Mouse (Mus musculus) stomach, embryonic 15.5 days (tissue): ENCODE results near the gene Fut7. TPM values are rescaled to one million over a fixed set of nuclear protein-coding genes. Genes with fewer than 3 reads are reported as not detected.
"Not testable (repeated sequence)": the region's sequence is repeated elsewhere in the genome, so short reads cannot be mapped to it uniquely, and the experiment has no call there.

Experiments used
- ATAC-seq: fragments of 200-750 bp; cut with Nextera tagmentation; 2 replicates; pipeline ENCODE4 v1.8.0; 2017; ENCODE audit warnings: low read depth, moderate number of reproducible peaks, moderate TSS enrichment; ENCODE audit not compliant: insufficient read depth, low FRiP score
- H3K27ac ChIP-seq: fragments of 300-500 bp; sonication (generic); 2 replicates; pipeline ENCODE4 v1.5.1; 2015; ENCODE audit warnings: mild to moderate bottlenecking, inconsistent platforms
- H3K27me3 ChIP-seq: fragments of 300-500 bp; sonication (generic); replicated peaks from 2 replicates; pipeline ENCODE4 v1.6.1; 2015; ENCODE audit warnings: inconsistent platforms
- H3K36me3 ChIP-seq: fragments of 300-500 bp; sonication (generic); 2 replicates; pipeline ENCODE4 v1.6.1; 2015; ENCODE audit warnings: inconsistent platforms
- H3K4me1 ChIP-seq: fragments of 300-500 bp; sonication (generic); 2 replicates; pipeline ENCODE4 v1.6.1; 2015; ENCODE audit warnings: inconsistent platforms
- H3K4me2 ChIP-seq: fragments of 300-500 bp; sonication (generic); 2 replicates; pipeline ENCODE4 v1.6.1; 2015; ENCODE audit warnings: mild to moderate bottlenecking, inconsistent platforms
- H3K4me3 ChIP-seq: fragments of 300-500 bp; sonication (generic); replicated peaks from 2 replicates; pipeline ENCODE4 v1.5.1; 2015; ENCODE audit warnings: inconsistent platforms
- H3K9ac ChIP-seq: fragments of 300-500 bp; sonication (generic); 2 replicates; pipeline ENCODE4 v1.6.1; 2015; ENCODE audit warnings: inconsistent platforms
- H3K9me3 ChIP-seq: fragments of 300-500 bp; sonication (generic); 2 replicates; pipeline ENCODE4 v1.6.1; 2016; ENCODE audit warnings: inconsistent platforms
- WGBS: fragments of 180-500 bp; shearing (Covaris S2); methylation state at CpG from one replicate; pipeline ENCODE4 v1.1.7; 2015; 5-methylcytosine and 5-hydroxymethylcytosine counted together
- polyA plus RNA-seq: library from polyadenylated mRNA; unstranded; fragments of >200 nt; fragmentation: Nextera tagmentation; extraction: Ambion mirVana; gene quantifications from 2 replicates; pipeline ENCODE4 v1.2.1, GENCODE M21; 2015

The Fut7 gene
- polyA plus RNA-seq, 1 experiment from 2014 or later = 0.30 TPM

GRCm38 (mm10) chr2:25400291-25400690 is 22.8 kb upstream of the Fut7 start:
- Histone ChIP-seq H3K9ac (no peak overlapping the region), H3K9me3 (no peaks in the 10 kb centered on the region), H3K27ac (no peak overlapping the region), H3K4me3 (peak overlapping the region; percentile 12), H3K36me3 (no peaks in the 10 kb centered on the region), H3K4me1 (peaks cover 12% of the 10 kb centered on the region), H3K4me2 (peak overlapping the region; percentile 38), H3K27me3 (peaks cover 72% of the 10 kb centered on the region)
- ATAC-seq = no peak
- WGBS = 20% methylated on average over 16 of the region's 16 CpGs

- Histone ChIP-seq H3K9ac (no peak overlapping the region), H3K27me3 (peaks cover 69% of the 10 kb centered on the region), H3K4me3 (peak overlapping the region; percentile 12), H3K27ac (no peak overlapping the region), H3K4me2 (peak overlapping the region; percentile 38), H3K9me3 (no peaks in the 10 kb centered on the region), H3K36me3 (no peaks in the 10 kb centered on the region), H3K4me1 (peaks cover 9% of the 10 kb centered on the region)
- 4% methylated on average over 17 of the region's 17 CpGs for WGBS
- no peak for ATAC-seq
These were observed 22.3 kb upstream of the Fut7 start for GRCm38 (mm10) chr2:25400764-25401163.

GRCm38 (mm10) chr2:25402377-25402971 is 20.6 kb upstream of the Fut7 start:
- peak overlapping the region; percentile 67 for H3K4me3 ChIP-seq
- no peak overlapping the region for H3K27ac ChIP-seq
- H3K4me1 ChIP-seq = peaks cover 9% of the 10 kb centered on the region
- H3K4me2 ChIP-seq = peak overlapping the region; percentile 89
- no peak for ATAC-seq
- H3K36me3 ChIP-seq = no peaks in the 10 kb centered on the region
- H3K9me3 ChIP-seq = no peaks in the 10 kb centered on the region
- WGBS = 1% methylated on average over 13 of the region's 13 CpGs
- H3K9ac ChIP-seq = no peak overlapping the region
- H3K27me3 ChIP-seq = peaks cover 60% of the 10 kb centered on the region

- ATAC-seq = peak; percentile 40; the same call in 1 of the 2 replicates
- WGBS = 2% methylated on average over 54 of the region's 54 CpGs
- Histone ChIP-seq H3K9ac (peak overlapping the region; percentile 46), H3K36me3 (no peaks in the 10 kb centered on the region), H3K27ac (no peak overlapping the region), H3K9me3 (no peaks in the 10 kb centered on the region), H3K4me3 (peak overlapping the region; percentile 67), H3K4me2 (peak overlapping the region; percentile 89), H3K27me3 (peaks cover 54% of the 10 kb centered on the region), H3K4me1 (peaks cover 9% of the 10 kb centered on the region)
These were observed 20.0 kb upstream of the Fut7 start for GRCm38 (mm10) chr2:25402972-25403601.

GRCm38 (mm10) chr2:25403994-25404393 is 19.1 kb upstream of the Fut7 start:
- no peak overlapping the region for H3K27ac ChIP-seq
- peaks cover 9% of the 10 kb centered on the region for H3K4me1 ChIP-seq
- no peak for ATAC-seq
- peak overlapping the region; percentile 67; the same call in 1 of the 2 replicates for H3K4me3 ChIP-seq
- H3K4me2 ChIP-seq = peak overlapping the region; percentile 89; the same call in 1 of the 2 replicates
- 88% methylated on average over 4 of the region's 4 CpGs for WGBS
- H3K27me3 ChIP-seq = peaks cover 47% of the 10 kb centered on the region
- no peaks in the 10 kb centered on the region for H3K9me3 ChIP-seq
- H3K9ac ChIP-seq = no peak overlapping the region
- H3K36me3 ChIP-seq = no peaks in the 10 kb centered on the region

GRCm38 (mm10) chr2:25408908-25409307 is 14.2 kb upstream of the Fut7 start:
- Histone ChIP-seq H3K9me3 (no peaks in the 10 kb centered on the region), H3K4me2 (no peak overlapping the region), H3K4me1 (no peaks in the 10 kb centered on the region), H3K9ac (no peak overlapping the region), H3K27me3 (peaks cover 2% of the 10 kb centered on the region; the same call in 1 of the 2 replicates), H3K27ac (no peak overlapping the region), H3K36me3 (no peaks in the 10 kb centered on the region), H3K4me3 (no peak overlapping the region)
- no peak for ATAC-seq
- 92% methylated on average over 10 of the region's 10 CpGs for WGBS

GRCm38 (mm10) chr2:25413436-25413835 is 9.6 kb upstream of the Fut7 start:
- H3K4me2 ChIP-seq, H3K27ac ChIP-seq, H3K27me3 ChIP-seq, H3K4me3 ChIP-seq, H3K36me3 ChIP-seq, H3K4me1 ChIP-seq, ATAC-seq, H3K9ac ChIP-seq, H3K9me3 ChIP-seq: not testable (repeated sequence)

GRCm38 (mm10) chr2:25417426-25417825 is 5.6 kb upstream of the Fut7 start:
- Histone ChIP-seq H3K27me3 (no peaks in the 10 kb centered on the region), H3K4me1 (no peaks in the 10 kb centered on the region), H3K9me3 (no peaks in the 10 kb centered on the region), H3K9ac (no peak overlapping the region), H3K27ac (no peak overlapping the region), H3K4me2 (no peak overlapping the region), H3K4me3 (no peak overlapping the region), H3K36me3 (no peaks in the 10 kb centered on the region)
- ATAC-seq = no peak
- WGBS = 27% methylated on average over 3 of the region's 3 CpGs

GRCm38 (mm10) chr2:25421896-25422295 is 1.2 kb upstream of the Fut7 start:
- no peaks in the 10 kb centered on the region for H3K4me1 ChIP-seq
- H3K9me3 ChIP-seq = no peaks in the 10 kb centered on the region
- no peak overlapping the region for H3K4me3 ChIP-seq
- H3K27ac ChIP-seq = no peak overlapping the region
- no peak overlapping the region for H3K4me2 ChIP-seq
- no peak overlapping the region for H3K9ac ChIP-seq
- ATAC-seq = no peak; the same call in 1 of the 2 replicates
- peaks cover 24% of the 10 kb centered on the region; the same call in 1 of the 2 replicates for H3K27me3 ChIP-seq
- whole genome bisulfite sequencing = 17% methylated on average over 3 of the region's 3 CpGs
- H3K36me3 ChIP-seq = no peaks in the 10 kb centered on the region

GRCm38 (mm10) chr2:25423626-25424025 is 559 bp downstream of the Fut7 start:
- no peak overlapping the region for H3K4me2 ChIP-seq
- H3K27me3 ChIP-seq = peaks cover 24% of the 10 kb centered on the region; the same call in 1 of the 2 replicates
- H3K9me3 ChIP-seq = no peaks in the 10 kb centered on the region
- 71% methylated on average over 1 of the region's 1 CpGs for WGBS
- H3K27ac ChIP-seq = no peak overlapping the region
- ATAC-seq = no peak
- no peaks in the 10 kb centered on the region for H3K36me3 ChIP-seq
- H3K9ac ChIP-seq = no peak overlapping the region
- no peak overlapping the region for H3K4me3 ChIP-seq
- peaks cover 2% of the 10 kb centered on the region; the same call in 1 of the 2 replicates for H3K4me1 ChIP-seq

GRCm38 (mm10) chr2:25425481-25425880 is 2.4 kb downstream of the Fut7 start:
- H3K4me2 ChIP-seq = no peak overlapping the region
- WGBS = 50% methylated on average over 27 of the region's 27 CpGs
- H3K4me1 ChIP-seq = peaks cover 5% of the 10 kb centered on the region; the same call in 1 of the 2 replicates
- H3K36me3 ChIP-seq = no peaks in the 10 kb centered on the region
- H3K4me3 ChIP-seq = no peak overlapping the region
- H3K27me3 ChIP-seq = peaks cover 24% of the 10 kb centered on the region; the same call in 1 of the 2 replicates
- no peak overlapping the region for H3K27ac ChIP-seq
- H3K9me3 ChIP-seq = no peaks in the 10 kb centered on the region
- no peak for ATAC-seq
- no peak overlapping the region for H3K9ac ChIP-seq

- no peak overlapping the region for H3K4me3 ChIP-seq
- H3K4me1 ChIP-seq = peaks cover 5% of the 10 kb centered on the region; the same call in 1 of the 2 replicates
- H3K36me3 ChIP-seq = no peaks in the 10 kb centered on the region
- peaks cover 24% of the 10 kb centered on the region; the same call in 1 of the 2 replicates for H3K27me3 ChIP-seq
- H3K9ac ChIP-seq = no peak overlapping the region
- no peak overlapping the region for H3K27ac ChIP-seq
- no peak for ATAC-seq
- H3K4me2 ChIP-seq = no peak overlapping the region
- no peaks in the 10 kb centered on the region for H3K9me3 ChIP-seq
- 22% methylated on average over 5 of the region's 5 CpGs for WGBS
These were observed 3.7 kb downstream of the Fut7 start for GRCm38 (mm10) chr2:25426721-25427191.
